Mouse (Mus musculus): ENCODE results near the gene Syne4. TPM values are rescaled to one million over a fixed set of nuclear protein-coding genes. Genes with fewer than 3 reads are reported as not detected.

Syne4 gene
- total RNA-seq, 1 experiment from 2014 or later: not detected

DNA sequence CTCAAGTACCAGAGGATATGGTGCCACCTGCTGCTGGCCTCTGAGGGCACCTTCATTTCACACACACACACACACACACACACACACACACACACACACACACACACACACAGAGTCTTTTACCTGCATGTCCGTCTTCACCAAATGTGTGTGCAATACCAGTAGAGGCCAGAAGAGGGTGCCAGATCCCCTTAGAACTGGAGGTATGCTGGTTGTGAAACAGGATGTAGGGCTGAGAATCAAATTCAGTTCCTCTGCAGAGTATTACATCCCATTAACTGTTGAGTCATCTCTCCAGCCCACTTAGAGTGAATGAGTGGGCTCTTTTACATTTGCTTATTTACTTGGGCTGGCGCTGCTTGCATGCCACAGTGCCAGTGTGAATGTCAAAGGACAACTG, 10.8 kb downstream of the Syne4 start:
- peak; percentile 18 for ATAC-seq (replicated peaks; ENCODE audit: low read depth, poor library complexity, severe bottlenecking)

DNA sequence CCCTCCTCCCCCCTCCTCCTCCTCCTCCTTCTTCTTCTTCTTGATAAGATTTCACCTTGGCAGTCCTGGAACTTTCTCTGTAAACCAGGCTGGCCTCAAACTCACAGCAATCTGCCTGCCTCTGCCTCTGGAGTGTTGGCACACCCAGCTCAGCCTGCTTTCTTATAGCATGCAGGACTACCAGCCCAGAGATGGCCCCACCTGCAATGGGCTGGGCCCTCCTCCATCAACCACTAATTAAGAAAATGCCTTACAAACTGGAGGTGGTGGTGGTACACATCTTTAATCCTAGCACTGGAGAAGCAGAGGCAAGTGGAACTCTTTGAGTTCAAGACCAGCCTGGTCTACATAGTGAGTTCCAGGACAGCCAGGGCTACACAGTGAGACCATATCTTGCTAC, 11.8 kb downstream of the Syne4 start:
- ATAC-seq (replicated peaks; ENCODE audit: low read depth, poor library complexity, severe bottlenecking): no peak

DNA sequence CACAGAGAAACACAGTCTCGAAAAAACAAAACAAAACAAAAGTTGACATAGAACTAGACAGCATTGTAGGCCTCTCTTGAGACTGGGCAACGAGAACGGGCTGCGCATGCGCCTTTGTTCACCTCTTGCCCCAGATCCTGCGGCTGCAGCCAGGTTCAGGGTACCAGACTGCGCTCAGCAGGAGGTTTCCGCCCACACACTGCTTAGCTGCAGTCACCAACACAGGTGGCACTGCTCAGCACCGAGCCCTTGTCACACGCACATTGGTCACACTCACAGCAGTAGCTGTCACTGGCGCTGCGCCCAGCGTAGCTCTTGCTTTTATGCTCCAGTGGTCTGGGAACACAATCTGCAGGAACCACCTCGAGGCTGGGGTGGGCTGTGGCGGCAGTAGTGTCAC, 12.5 kb downstream of the Syne4 start:
- no peak for ATAC-seq (replicated peaks; ENCODE audit: low read depth, poor library complexity, severe bottlenecking)

DNA sequence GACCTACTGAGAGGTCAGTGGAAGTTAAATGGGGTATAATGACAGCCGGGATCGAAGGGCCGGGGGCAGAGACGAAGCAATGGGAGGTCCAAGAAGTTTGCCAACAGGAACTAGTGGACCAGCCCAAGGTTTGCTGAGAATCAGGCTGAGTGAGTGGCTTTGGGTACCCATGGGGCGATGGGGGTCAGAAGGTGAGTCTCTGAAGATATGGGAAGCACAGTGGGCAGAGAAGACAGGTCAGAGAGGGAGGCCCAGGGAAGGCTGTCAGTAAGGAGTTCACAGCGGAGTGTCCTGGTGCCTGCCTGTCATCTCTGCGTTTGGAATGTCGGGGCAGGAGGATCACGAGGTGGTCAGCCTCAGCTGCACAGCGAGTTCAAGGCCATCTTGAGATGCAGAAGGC, 13.8 kb downstream of the Syne4 start:
- no peak for ATAC-seq (replicated peaks; ENCODE audit: low read depth, poor library complexity, severe bottlenecking)

- ATAC-seq (replicated peaks; ENCODE audit: low read depth, poor library complexity, severe bottlenecking): peak; percentile 80
Observed at GRCm38 (mm10) chr7:30331887-30332286, 17.3 kb downstream of the Syne4 start.

GRCm38 (mm10) chr7:30332622-30333259, 18.1 kb downstream of the Syne4 start:
- peak; percentile 28; the same call in 1 of the 2 replicates for ATAC-seq (replicated peaks; ENCODE audit: low read depth, poor library complexity, severe bottlenecking)

GRCm38 (mm10) chr7:30333436-30333835, 18.8 kb downstream of the Syne4 start:
- ATAC-seq (replicated peaks; ENCODE audit: low read depth, poor library complexity, severe bottlenecking): peak; percentile 24

GRCm38 (mm10) chr7:30334563-30334962, 20.0 kb downstream of the Syne4 start:
- ATAC-seq (replicated peaks; ENCODE audit: low read depth, poor library complexity, severe bottlenecking): no peak

DNA sequence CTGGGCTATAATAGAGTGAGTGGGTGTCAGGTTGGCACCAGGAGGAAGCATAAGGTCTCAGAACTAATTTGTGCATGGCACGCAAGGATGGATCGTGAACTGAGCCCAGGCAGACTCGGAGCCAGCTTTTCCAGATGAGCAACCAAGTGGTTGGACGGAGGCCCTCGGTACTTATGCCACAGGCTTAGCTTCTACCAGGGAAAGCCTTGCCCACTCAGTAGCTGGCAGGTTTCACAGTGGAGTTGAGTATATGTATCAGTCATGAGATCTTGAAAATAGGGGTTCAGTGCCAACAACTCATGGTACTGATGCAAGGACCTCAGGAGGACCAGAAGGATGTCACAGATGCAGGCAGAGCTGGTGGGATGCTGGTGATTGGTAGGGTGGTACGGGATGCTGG, 21.1 kb downstream of the Syne4 start:
- no peak for ATAC-seq (replicated peaks; ENCODE audit: low read depth, poor library complexity, severe bottlenecking)

DNA sequence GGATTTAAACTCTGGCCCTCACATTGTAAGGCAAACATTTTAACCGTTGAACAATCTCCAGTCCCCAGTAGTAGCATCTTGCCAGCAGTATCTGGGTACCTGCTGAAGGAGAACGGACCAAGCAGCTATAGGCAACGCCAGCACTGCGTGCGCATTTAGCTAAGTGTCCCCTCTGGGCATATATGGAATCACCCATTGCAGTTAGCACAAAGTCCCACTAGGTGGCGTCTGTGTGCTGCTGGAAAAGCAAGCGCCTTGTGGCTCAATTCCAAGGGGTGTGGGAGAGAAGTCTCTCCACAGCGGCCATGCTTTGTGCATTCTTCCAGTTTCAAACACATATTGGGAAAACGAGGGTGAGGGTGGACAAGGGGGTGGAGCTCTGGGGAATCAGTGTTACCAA, 21.8 kb downstream of the Syne4 start:
- ATAC-seq (replicated peaks; ENCODE audit: low read depth, poor library complexity, severe bottlenecking): peak; percentile 64

GRCm38 (mm10) chr7:30339432-30340109, 25.0 kb downstream of the Syne4 start:
- no peak for ATAC-seq (replicated peaks; ENCODE audit: low read depth, poor library complexity, severe bottlenecking)

DNA sequence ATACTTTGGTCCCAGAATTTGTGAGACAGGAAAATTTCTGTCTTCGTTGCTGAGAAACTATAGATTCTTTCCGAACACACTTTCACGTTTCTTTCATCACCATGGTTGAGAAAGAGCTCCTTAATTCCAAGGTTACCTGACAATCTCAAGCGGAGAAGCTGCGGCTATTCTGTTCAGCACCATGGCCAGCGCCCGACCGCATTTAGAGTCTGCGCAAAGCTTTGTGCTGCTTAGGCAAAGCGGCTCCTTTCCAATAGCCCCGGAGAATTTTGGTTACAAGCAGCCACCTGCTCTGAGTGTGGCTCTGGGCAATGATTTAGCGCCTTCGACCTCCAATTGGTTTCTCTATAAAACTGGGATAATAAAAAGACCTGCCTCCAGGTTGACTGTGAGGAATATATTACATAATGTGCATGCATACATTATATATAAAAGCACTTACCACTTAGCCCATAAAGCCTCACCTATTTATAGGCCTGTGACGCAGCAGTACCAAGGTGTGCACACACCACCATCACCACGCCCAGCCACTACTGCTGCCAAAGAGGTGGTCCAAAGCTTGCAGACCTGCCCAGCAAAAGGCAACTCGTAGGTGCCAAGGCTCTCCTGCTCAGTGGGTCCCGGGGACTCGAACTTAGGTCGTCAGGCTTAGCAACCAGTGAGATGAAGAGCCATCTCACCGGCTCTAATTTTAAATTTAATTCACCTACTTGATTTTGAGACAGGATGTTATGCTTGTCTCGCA, 32.2 kb downstream of the Syne4 start:
- peak; percentile 86 for ATAC-seq (replicated peaks; ENCODE audit: low read depth, poor library complexity, severe bottlenecking)

GRCm38 (mm10) chr7:30347828-30348227, 33.2 kb downstream of the Syne4 start:
- peak; percentile 88 for ATAC-seq (replicated peaks; ENCODE audit: low read depth, poor library complexity, severe bottlenecking)

- peak; percentile 74 for ATAC-seq (replicated peaks; ENCODE audit: low read depth, poor library complexity, severe bottlenecking)
Observed at GRCm38 (mm10) chr7:30353279-30353822, 38.7 kb downstream of the Syne4 start.

- ATAC-seq (replicated peaks; ENCODE audit: low read depth, poor library complexity, severe bottlenecking): no peak
Observed at GRCm38 (mm10) chr7:30354059-30354458, 39.5 kb downstream of the Syne4 start.

- ATAC-seq (replicated peaks; ENCODE audit: low read depth, poor library complexity, severe bottlenecking): no peak
Observed at GRCm38 (mm10) chr7:30358378-30359186, 44.0 kb downstream of the Syne4 start.

- no peak for ATAC-seq (replicated peaks; ENCODE audit: low read depth, poor library complexity, severe bottlenecking)
Observed at GRCm38 (mm10) chr7:30359276-30359865, 44.8 kb downstream of the Syne4 start.

- no peak for ATAC-seq (replicated peaks; ENCODE audit: low read depth, poor library complexity, severe bottlenecking)
Observed at GRCm38 (mm10) chr7:30360028-30360427, 45.4 kb downstream of the Syne4 start.

DNA sequence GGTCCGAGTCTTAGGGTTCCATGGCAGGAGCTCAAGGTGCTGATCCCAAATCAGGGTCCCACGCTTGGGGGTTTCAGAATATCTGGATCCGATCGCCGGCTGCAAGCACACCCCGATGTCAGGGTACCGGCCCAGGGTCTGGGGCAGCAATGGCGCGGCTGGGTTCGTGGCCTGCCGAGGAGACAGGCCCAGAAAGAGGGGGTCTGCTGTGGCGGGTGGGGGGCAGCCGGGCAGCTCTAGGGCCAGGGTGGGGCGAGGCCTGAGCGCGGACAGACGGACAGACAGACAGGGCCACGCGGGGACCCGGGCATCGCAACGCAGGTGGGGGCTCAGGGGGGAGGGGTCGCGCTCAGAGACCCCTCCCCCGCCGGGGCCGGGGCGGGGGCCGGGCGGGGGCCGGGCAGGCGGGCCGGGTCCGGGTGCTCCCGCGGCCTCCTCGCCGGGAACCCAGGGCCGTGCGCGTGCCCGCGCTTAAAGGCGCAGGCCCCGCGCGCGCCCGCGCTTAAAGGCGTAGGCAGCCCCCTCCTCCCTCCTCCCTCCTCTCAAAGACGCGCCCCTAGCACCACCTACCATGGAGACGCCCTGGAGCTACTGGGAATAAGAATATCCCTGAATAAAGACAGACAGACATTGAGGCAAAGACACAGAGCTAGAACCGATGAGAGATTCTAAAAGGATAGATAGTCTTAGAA, 48.2 kb downstream of the Syne4 start, which contains the start of gene Lrfn3:
TSS of gene Lrfn3 (minus strand) at position 121 of the 692 bp plus-strand sequence.
- ATAC-seq (replicated peaks; ENCODE audit: low read depth, poor library complexity, severe bottlenecking): no peak
